Mouse (Mus musculus): ENCODE results near the gene Map3k19. TPM values are rescaled to one million over a fixed set of nuclear protein-coding genes. Genes with fewer than 3 reads are reported as not detected.

The Map3k19 gene
- total and polyA plus RNA-seq, 3 experiments = 0.04 TPM; not detected in 2

DNA sequence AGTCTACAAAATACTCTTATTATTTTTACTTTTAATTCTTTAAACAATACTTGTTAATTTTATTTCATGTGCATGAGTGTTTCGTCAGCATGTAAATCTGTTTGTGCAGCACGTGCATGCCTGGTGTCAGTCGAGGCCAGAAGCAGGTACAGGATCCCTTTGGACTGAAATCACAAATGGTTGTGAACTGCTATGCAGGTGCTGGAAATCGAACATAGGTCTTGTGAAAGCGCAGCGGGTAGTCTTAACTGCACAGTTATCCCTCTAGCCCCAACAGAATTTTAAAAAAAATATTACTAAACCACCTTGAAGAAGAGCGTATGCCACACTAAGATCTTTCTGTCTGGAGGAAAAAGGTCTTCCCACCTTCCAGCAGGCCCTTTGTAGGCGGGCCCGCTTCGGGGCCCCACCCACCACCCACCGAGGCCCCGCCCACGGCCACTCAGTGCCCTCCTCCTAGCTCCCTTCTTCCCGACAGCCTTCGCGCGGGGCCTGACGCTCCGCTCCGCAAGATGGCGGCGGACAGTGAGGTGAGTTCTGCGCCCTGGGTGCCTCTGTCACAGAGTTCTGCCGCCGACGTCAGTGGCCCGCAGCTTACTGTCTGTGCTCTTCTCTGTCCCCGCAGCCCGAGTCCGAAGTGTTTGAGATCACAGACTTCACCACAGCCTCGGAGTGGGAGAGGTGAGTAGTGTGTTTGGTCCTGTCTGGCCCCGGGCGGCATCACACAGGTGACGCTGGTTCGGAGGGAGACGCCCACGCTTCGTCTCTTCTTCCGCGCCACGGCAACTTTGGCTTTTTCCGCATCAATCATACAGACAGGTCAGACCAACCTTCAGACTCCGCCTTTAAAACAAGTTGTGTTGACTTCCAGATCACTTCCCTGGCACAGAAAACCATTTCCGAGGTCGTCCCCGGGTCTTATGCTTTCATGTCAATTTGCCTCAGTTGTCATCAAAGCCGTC is 13.8 kb upstream of the Map3k19 start, which contains the start of gene Rab3gap1 (continued):
- TF ChIP-seq MAFK (IDR thresholded peaks at IDR 0.05; ENCODE audit: insufficient replicate concordance, low read length) (no peak), ZC3H11A (IDR thresholded peaks at IDR 0.05; ENCODE audit: low read depth, low read length) (no peak), SIN3A (IDR thresholded peaks at IDR 0.05; ENCODE audit: low read length) (peak; percentile 94), ELF1 (IDR thresholded peaks at IDR 0.05; ENCODE audit: low read depth, low read length) (peak; percentile 78), SMC3 (IDR thresholded peaks at IDR 0.05; ENCODE audit: low read depth, low read length) (no peak), RCOR1 (conservative IDR thresholded peaks at IDR 0.05; ENCODE audit: low read depth, low read length) (no peak)

DNA sequence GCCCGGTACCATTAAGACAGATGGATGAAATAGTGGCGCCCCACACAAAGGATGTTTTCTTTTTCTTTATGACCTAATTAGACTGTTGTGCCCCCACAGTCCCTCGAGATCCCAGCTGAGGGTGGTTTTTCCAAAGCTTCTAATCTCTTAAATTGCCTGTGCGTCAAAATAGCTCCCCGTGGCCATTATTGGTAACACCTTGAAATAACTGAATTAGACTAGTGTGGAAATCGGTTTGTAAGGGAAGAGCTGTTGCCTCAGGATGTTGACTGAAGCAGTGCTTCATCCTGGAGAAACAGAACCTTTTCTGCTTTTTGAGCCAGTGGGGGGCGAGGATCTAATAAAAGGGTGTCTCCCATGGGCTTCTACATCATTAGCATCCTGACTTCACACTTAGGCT is 9.0 kb upstream of the Map3k19 start:
- Histone ChIP-seq H3K27ac (ENCODE audit: insufficient read depth, low read depth) (no peak overlapping the region), H3K4me1 (ENCODE audit: control insufficient read depth in 1 of 2, insufficient read depth in 2 of 2) (peaks cover 4 to 14% of the 10 kb centered on the region in 2 experiments; a peak in 3 of 4 replicates), H3K9ac (ENCODE audit: insufficient read depth, low read depth) (no peak overlapping the region), H3K27me3 (replicated peaks) (no peaks in the 10 kb centered on the region), H3K79me2 (replicated peaks; ENCODE audit: control insufficient read depth, extremely low read depth, insufficient read depth, poor library complexity, severe bottlenecking) (no peaks in the 10 kb centered on the region), H3K4me3 (replicated peaks in 1 of 3; ENCODE audit: low read depth in 2 of 3, low read length in 2 of 3, poor library complexity in 1 of 3) (no peak overlapping the region), H3K4me2 (ENCODE audit: insufficient read depth, low read depth, poor library complexity, severe bottlenecking) (no peak overlapping the region), H3K36me3 (replicated peaks in 1 of 2; ENCODE audit: control insufficient read depth in 1 of 2, insufficient read depth in 1 of 2, low read length in 1 of 2) (no peaks in the 10 kb centered on the region), H3K9me3 (replicated peaks; ENCODE audit: low read length) (no peaks in the 10 kb centered on the region)
- no peak for DNase-seq (ENCODE audit: extremely low read depth)
- dilution Hi-C loops (cut with MboI; ENCODE audit: extremely low pct_ligation_motif_present, extremely low pct_unique_long_range_greater_than_20kb, low sequenced_read_pairs) (no loop called here), in situ Hi-C loops (cut with MboI; ENCODE audit: low pct_ligation_motif_present, low pct_unique_long_range_greater_than_20kb, low sequenced_read_pairs) (no loop called here)
- no peak for TF ChIP-seq BHLHE40 (IDR thresholded peaks at IDR 0.05; ENCODE audit: low read depth, low read length)
- no peak for TF ChIP-seq TBP (conservative IDR thresholded peaks at IDR 0.05; ENCODE audit: low read depth, low read length)
- no peak for TF ChIP-seq ETS1 (conservative IDR thresholded peaks at IDR 0.05; ENCODE audit: low read depth, low read length)
- no peak for TF ChIP-seq RAD21 (IDR thresholded peaks at IDR 0.05; ENCODE audit: low read depth, low read length)
- no peak for TF ChIP-seq EP300 (IDR thresholded peaks at IDR 0.05; ENCODE audit: low read length)
- TF ChIP-seq ELF1 (IDR thresholded peaks at IDR 0.05; ENCODE audit: low read depth, low read length) = no peak
- no peak for TF ChIP-seq CHD1 (IDR thresholded peaks at IDR 0.05; ENCODE audit: low read depth, low read length)
- TF ChIP-seq MEF2A (IDR thresholded peaks at IDR 0.05; ENCODE audit: borderline replicate concordance, low read depth, low read length) = no peak
- no peak for TF ChIP-seq ZKSCAN1 (IDR thresholded peaks at IDR 0.05; ENCODE audit: borderline replicate concordance, low read depth, low read length)
- no peak for TF ChIP-seq MXI1 (IDR thresholded peaks at IDR 0.05; ENCODE audit: low read depth, low read length)

DNA sequence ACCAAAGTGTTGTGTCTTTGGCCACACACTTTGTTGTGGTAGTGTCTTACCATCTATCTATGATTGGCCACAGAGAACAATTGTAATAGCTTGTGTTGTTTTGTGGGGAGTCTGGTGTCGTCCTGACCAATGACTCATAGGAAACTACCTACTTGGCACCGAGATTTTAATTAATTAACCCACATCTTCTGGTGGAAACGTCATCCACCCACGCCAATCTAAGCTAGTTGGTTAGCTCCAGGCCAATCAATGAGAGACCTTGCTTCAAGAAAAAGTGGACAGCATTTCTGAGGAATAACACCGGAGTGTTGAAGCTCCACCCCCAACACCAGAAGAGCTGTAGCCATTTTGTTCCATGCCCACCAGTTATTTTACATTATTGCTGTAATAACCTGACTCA is 7.1 kb upstream of the Map3k19 start:
- H3K27ac ChIP-seq (ENCODE audit: insufficient read depth, low read depth) = no peak overlapping the region
- H3K27me3 ChIP-seq (replicated peaks) = no peaks in the 10 kb centered on the region
- TF ChIP-seq ZMIZ1 (IDR thresholded peaks at IDR 0.05; ENCODE audit: low read depth, low read length) (no peak), GABPA (IDR thresholded peaks at IDR 0.05; ENCODE audit: insufficient replicate concordance, low read depth, low read length) (no peak), CTCF (conservative IDR thresholded peaks at IDR 0.05 in 1 of 2, IDR thresholded peaks at IDR 0.05 in 1 of 2; ENCODE audit: low read depth in 2 of 2, low read length in 2 of 2) (no peak), MEF2A (IDR thresholded peaks at IDR 0.05; ENCODE audit: borderline replicate concordance, low read depth, low read length) (no peak), MAFK (IDR thresholded peaks at IDR 0.05; ENCODE audit: insufficient replicate concordance, low read length) (no peak), NRF1 (IDR thresholded peaks at IDR 0.05; ENCODE audit: low read depth, low read length) (no peak), ETS1 (conservative IDR thresholded peaks at IDR 0.05; ENCODE audit: low read depth, low read length) (no peak), NELFE (IDR thresholded peaks at IDR 0.05; ENCODE audit: low read depth, low read length) (no peak), ELF1 (IDR thresholded peaks at IDR 0.05; ENCODE audit: low read depth, low read length) (no peak), USF1 (IDR thresholded peaks at IDR 0.05; ENCODE audit: low read depth, low read length) (no peak), ZKSCAN1 (IDR thresholded peaks at IDR 0.05; ENCODE audit: borderline replicate concordance, low read depth, low read length) (no peak), BHLHE40 (IDR thresholded peaks at IDR 0.05; ENCODE audit: low read depth, low read length) (no peak), JUN (IDR thresholded peaks at IDR 0.05; ENCODE audit: insufficient read depth, low read depth, low read length) (no peak), HCFC1 (IDR thresholded peaks at IDR 0.05; ENCODE audit: low read depth, low read length) (no peak), TCF12 (IDR thresholded peaks at IDR 0.05; ENCODE audit: low read depth, low read length) (no peak), POLR2AphosphoS2 (IDR thresholded peaks at IDR 0.05; ENCODE audit: low read depth, low read length) (no peak), USF2 (conservative IDR thresholded peaks at IDR 0.05; ENCODE audit: low read depth, low read length) (no peak)
- in situ Hi-C loops (cut with MboI; ENCODE audit: low pct_ligation_motif_present, low pct_unique_long_range_greater_than_20kb, low sequenced_read_pairs) = no loop called here
- H3K4me2 ChIP-seq (ENCODE audit: insufficient read depth, low read depth, poor library complexity, severe bottlenecking) = no peak overlapping the region
- no peaks in the 10 kb centered on the region for H3K79me2 ChIP-seq (replicated peaks; ENCODE audit: control insufficient read depth, extremely low read depth, insufficient read depth, poor library complexity, severe bottlenecking)
- H3K36me3 ChIP-seq (replicated peaks in 1 of 2; ENCODE audit: control insufficient read depth in 1 of 2, insufficient read depth in 1 of 2, low read length in 1 of 2) = no peaks in the 10 kb centered on the region
- dilution Hi-C loops (cut with MboI; ENCODE audit: extremely low pct_ligation_motif_present, extremely low pct_unique_long_range_greater_than_20kb, low sequenced_read_pairs) = no loop called here
- no peak for DNase-seq (ENCODE audit: extremely low read depth)
- no peak overlapping the region for H3K4me3 ChIP-seq (replicated peaks in 1 of 3; ENCODE audit: low read depth in 2 of 3, low read length in 2 of 3, poor library complexity in 1 of 3)
- no peak overlapping the region for H3K9ac ChIP-seq (ENCODE audit: insufficient read depth, low read depth)
- peaks cover 8 to 16% of the 10 kb centered on the region in 2 experiments; a peak in 3 of 4 replicates for H3K4me1 ChIP-seq (ENCODE audit: control insufficient read depth in 1 of 2, insufficient read depth in 2 of 2)
- no peaks in the 10 kb centered on the region for H3K9me3 ChIP-seq (replicated peaks; ENCODE audit: low read length)
